Mouse (Mus musculus): ENCODE data around the gene Rbms3. TPM values are rescaled to one million over a fixed set of nuclear protein-coding genes. Genes with fewer than 3 reads are reported as not detected.

Rbms3 gene
- total RNA-seq, 2 experiments from 2014 or later = 10.6 to 10.9 TPM

DNA sequence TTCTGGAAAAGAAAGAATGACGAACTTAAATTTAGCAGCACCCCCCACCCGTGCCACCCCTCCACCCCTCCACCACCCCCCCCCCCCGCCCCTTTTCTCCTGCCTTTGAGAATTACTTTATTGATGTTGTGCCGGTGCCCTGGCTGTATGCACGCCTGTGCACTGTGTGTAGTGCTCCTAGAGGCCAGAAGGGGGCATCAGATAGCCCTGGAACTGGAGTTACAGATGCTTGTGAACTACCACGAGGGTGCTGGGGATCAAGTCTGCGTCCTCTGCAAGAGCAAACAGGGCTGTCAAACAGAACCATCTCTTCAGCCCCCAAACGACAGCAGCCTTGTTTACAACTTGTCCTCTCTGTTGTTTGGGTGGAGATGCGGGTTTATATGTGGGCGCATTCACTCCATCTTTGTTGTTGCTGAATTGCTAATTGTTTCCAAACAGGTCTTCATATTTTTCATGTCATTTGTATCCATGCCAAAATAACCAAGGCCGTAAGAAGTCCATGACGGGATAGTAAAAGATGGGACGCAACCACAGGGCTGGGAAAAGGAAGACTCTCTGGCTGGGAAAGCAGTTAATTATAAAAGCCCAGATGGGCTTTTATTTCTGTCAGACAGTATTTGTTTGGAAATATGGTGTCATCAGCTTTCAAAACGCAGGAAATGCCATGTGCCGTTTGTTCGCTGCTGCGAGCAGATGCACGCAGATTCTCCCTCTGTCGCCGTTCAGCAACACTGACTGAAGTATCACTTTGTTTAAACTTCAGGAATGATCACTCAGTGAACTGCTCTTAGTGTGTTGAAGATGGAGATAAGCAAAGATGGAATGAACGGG lies 652.9 kb downstream of the Rbms3 start:
- DNase-seq = no peak

DNA sequence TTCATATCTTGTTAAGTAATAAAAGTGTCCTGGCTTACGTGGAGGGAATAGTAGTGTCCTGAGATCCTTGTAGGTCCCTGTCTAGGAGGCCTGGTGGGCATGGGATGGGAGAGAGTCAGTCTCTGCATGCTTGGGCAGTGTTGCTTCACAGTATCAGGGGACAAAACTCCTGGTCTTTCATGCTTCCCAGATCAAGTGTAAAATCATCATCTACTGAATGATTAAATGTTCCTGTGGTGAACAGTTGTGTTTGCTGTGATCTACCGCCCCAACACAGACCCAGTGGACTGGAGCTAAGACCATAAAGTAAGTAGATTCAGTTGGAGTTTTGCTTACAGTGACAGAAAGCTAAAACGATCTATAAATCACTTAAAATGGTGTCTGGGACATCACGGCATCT lies 654.4 kb downstream of the Rbms3 start:
- DNase-seq = no peak

DNA sequence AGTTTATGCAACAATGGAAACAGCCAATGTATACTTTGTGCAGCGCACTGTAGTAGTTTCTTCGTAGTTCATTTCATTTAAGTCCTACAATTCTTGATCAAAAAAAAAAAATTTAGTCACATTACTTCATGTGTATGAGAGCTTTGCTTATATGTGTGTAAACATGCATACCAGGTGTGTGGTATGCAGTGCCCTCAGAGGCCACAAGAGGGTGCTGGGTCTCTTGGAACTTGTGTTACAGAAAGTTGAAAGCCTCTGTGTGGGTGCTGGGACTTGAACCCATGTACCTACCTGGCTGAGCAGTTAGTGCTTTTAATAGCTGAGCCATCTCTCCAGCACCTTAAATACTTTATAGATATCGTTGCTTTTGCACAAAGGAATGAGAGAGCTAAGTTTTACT lies 655.6 kb downstream of the Rbms3 start:
- DNase-seq = no peak

GRCm38 (mm10) chr9:116973594-116973993 lies 656.1 kb downstream of the Rbms3 start:
- no peak for DNase-seq

GRCm38 (mm10) chr9:116967317-116967716 lies 662.4 kb downstream of the Rbms3 start:
- no peak for DNase-seq

GRCm38 (mm10) chr9:116965691-116966090 lies 664.0 kb downstream of the Rbms3 start:
- peak; percentile 14 for DNase-seq

GRCm38 (mm10) chr9:116956156-116956555 lies 673.6 kb downstream of the Rbms3 start:
- no peak for DNase-seq

DNA sequence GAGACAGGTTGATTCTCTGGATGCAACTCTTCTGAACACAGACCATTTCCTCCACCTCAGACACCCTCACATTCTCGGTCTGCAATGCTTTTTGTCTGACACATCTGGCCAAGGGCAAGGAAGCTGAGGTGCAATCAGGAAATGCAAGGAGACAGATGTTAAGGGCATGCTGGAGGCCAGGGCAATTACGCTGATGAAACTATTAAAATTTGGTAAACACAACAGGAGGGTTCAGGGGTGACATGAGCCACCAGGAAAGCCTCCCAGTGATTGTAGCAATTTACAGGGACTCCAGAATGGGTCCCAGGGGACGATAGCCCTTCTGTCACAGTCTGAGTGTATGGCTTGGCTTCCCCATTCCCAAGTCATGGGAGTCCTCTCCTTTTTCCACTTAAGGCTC lies 681.5 kb downstream of the Rbms3 start:
- no peak for DNase-seq

GRCm38 (mm10) chr9:116947369-116947768 lies 682.3 kb downstream of the Rbms3 start:
- no peak for DNase-seq

DNA sequence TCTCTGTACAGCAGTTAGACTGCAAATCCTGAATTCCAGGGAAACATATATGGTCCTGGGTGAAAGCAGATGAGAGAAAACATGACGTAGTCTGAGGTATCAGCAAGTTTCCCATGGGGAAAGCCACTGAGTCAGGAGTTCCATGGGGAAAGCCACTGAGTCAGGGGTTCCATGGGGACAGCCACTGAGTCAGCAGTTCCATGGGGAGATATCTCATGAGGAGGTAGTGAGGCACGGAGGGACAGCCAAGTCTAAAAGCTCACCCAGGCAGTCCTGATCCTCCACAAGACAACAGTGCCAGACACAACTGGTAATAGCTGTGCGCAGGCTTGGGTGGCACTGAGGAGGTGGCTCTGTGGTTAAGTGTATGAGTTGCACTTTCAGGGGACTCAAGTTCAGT lies 682.9 kb downstream of the Rbms3 start:
- DNase-seq = no peak

DNA sequence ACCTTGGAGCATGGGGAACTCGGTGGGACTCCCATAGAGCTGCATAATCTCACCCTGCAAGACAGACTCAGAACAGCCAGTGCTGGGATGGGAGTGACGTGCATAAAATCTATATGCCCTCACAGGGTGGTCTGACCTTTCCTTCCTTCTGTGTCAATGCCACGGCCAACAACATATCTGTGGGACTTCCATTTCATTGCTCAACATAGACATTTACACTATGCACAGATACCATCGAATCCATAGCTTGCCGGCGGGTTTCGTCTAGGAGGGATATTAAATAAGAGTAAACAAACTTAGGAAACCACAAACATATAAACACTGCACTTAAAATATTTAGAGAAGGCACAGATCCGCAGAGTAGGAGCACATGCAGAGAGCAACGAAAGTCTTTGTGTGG lies 684.0 kb downstream of the Rbms3 start:
- no peak for DNase-seq

DNA sequence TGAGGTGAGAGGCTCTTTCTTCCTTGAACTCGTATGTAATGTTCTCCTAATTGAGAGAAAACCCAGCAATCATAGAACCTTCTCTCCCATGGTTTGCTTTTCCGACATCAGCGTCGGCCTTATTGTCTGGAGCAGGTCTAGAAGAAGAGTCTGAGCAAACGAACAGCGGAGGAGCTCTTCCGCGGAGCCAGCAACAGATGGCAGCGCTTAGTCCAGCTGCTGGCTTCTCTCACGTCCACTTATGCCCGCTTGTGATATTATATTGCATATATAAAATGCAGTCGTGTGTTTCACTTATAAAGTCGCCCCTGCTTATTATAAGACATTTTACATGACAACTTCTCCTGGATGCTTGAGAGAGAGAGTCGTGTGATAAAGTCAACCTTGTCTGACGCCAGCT lies 685.8 kb downstream of the Rbms3 start:
- no peak for DNase-seq

DNA sequence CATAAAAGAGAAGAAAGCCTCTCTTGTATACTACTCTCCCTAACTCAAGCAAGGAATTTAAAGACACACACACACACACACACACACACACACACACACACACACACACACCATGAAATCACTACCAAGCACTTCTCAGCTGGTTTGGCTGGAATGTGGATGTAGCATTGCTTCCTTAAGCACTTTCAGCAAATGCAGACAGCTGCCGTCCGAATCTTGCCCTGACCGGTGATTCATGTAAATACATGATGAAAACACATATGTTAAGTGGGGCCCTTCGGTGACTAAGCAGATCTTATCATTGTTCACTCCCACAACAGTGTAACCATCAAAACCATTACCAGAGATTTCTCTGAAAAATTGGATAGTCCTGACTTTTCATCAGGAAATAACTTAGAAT lies 688.6 kb downstream of the Rbms3 start:
- no peak for DNase-seq

GRCm38 (mm10) chr9:116940693-116941092 lies 689.0 kb downstream of the Rbms3 start:
- no peak for DNase-seq

DNA sequence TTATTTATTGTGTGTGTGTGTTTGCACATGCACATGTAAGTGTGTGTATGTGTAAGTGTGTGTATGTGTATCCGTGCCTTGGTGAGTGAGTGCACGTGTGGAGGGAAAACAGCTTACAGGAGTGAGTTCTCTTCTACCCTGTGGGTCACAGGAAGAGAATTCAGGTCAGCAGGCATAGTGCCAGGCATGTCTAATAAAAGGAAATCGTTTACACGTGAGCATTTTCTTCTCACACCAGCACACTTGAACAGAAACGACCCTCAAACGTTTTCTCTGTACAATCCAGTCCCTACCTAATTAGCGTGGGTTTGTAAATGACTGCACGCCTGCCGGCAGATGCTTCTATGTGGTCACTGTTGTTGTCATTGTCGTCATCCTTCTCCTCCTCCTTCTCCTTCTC lies 701.4 kb downstream of the Rbms3 start:
- DNase-seq = no peak

GRCm38 (mm10) chr9:116923151-116923550 lies 706.6 kb downstream of the Rbms3 start:
- peak; percentile 31 for DNase-seq

DNA sequence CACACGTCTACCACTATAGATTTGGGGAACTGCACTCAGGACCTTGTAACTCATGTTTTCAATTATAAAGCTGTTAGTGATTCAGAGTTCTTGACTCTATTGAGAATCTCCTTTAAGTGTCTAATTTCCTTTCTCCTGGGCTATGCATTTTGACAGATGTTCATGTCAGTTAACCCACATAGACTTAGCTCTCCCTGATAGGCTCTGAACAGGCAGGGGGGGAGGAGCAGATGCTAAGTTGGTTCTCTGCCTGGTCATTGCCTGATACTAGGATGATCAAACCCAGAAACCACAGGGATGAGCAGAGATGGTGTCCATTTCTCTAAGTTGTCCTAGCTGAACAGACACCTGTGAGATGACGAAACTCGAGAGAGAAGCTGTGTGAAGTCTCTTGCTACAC lies 707.2 kb downstream of the Rbms3 start:
- DNase-seq = no peak

DNA sequence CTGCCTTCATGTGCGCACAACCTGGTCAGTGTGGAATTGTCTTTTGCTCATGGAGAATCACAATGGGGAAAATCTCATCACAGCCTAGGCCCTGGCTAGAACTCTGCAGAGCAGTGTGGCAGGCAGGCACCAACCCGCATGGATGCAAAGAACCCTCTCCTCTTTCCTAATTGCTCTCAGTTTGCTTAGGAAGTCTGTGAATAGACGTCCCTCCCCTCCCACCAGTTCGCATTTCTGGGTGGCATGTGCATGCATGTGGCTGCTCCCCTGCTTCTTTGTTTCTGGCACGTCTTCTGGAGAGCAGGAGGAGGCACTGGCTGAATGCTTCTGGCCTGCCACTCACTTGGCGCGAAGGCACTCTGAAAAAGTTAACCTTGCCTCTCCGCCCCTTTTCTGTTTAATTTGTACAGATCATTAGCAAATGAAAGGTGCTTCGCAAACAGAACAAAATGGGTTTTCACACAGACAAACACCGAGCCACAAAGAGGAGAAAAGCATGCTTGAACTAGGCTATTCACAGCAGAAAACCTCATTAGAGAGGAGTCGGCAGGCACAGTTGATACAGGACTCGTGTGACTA lies 710.2 kb downstream of the Rbms3 start:
- DNase-seq = no peak

- DNase-seq = no peak
Observed at GRCm38 (mm10) chr9:116912493-116912847, 717.2 kb downstream of the Rbms3 start.

DNA sequence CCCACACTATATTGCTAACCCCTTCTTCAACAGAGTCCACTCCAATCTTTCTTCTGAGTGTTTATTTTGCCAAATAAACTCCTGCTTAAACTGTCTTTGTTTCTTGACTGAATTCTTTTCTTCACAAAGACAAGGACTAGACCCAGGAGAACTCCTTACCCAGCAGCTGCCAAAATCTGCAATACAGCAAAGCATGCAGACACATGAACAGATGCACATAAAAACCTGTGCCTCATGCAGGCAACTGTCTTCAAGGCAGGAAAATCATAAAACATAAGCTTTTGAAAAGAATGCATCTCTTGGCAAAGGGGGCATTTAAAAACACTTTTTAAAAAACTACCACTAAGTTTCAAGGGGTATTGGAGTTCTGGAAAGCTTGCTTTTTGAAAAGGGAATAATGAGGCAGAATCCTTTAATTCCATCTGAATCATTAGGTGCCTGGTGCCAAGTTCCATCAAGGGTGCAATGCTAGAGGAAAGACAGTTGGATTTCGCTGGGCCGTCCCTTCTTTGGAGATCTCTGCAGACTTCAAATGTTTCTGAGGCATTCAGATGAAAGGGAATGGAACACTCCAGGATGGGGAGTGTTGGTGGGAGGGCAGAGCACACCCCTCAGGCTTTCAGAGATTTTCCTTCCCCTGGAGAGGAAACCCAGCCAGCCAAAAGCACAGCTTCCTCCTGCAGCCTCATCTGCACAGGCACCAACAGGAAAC lies 717.8 kb downstream of the Rbms3 start:
- no peak for DNase-seq

GRCm38 (mm10) chr9:116909511-116909910 lies 720.2 kb downstream of the Rbms3 start:
- DNase-seq = no peak

- no peak for DNase-seq
Observed at GRCm38 (mm10) chr9:116906955-116907354, 722.8 kb downstream of the Rbms3 start.

- DNase-seq = no peak
Observed at GRCm38 (mm10) chr9:116905646-116906045, 724.1 kb downstream of the Rbms3 start.
